Mouse (Mus musculus) adrenal gland, adult 8-10 months (tissue): ENCODE measurements around the gene Zxdc. TPM values are rescaled to one million over a fixed set of nuclear protein-coding genes. Genes with fewer than 3 reads are reported as not detected.

Experiments
- total RNA-seq, 4 experiments: library from RNA; stranded (reverse); gene quantifications; 2 replicates each; pipeline ENCODE4 v1.2.4; 2022

Gene Zxdc
- total RNA-seq, 4 experiments from 2014 or later = 23.2 to 35.3 (median 27.3) TPM

Other genes with a start within 250 kb of the Zxdc start
- gene Vmn1r51, start 246.9 kb upstream of the Zxdc start, total RNA-seq = not detected
- gene Vmn1r52, start 194.7 kb upstream of the Zxdc start, total RNA-seq = not detected
- gene V1ra8, start 166.7 kb upstream of the Zxdc start, total RNA-seq = not detected
- gene Vmn1r53, start 145.1 kb upstream of the Zxdc start, total RNA-seq = not detected
- not detected for gene Vmn1r54, start 123.2 kb upstream of the Zxdc start, total RNA-seq
- gene BC048671, start 68.3 kb upstream of the Zxdc start, total RNA-seq = not detected
- under 1 TPM in 1 of 4 experiments, not detected in 3; 0.30 TPM for gene Chst13, start 44.3 kb upstream of the Zxdc start, total RNA-seq
- under 1 TPM in 3 of 4 experiments, not detected in 1; 0.15 to 0.24 (median 0.17) TPM for gene Uroc1, start 36.2 kb upstream of the Zxdc start, total RNA-seq
- 1 to 10 TPM in 1 of 4 experiments, under 1 TPM in 2, not detected in 1; 0.23 to 2.5 (median 0.30) TPM for gene Cfap100, start 59.3 kb downstream of the Zxdc start, total RNA-seq
- gene Klf15, start 93.1 kb downstream of the Zxdc start, total RNA-seq = 10 to 100 TPM; 18.3 to 30.6 (median 27.6) TPM
- gene Aldh1l1, start 116.9 kb downstream of the Zxdc start, total RNA-seq = 100 to 1,000 TPM; 137 to 222 (median 182) TPM
- gene Slc41a3, start 235.2 kb downstream of the Zxdc start, total RNA-seq = 10 to 100 TPM; 21.5 to 72.6 (median 39.6) TPM